Mouse (Mus musculus): ENCODE measurements around the gene Ccdc141.

DNA sequence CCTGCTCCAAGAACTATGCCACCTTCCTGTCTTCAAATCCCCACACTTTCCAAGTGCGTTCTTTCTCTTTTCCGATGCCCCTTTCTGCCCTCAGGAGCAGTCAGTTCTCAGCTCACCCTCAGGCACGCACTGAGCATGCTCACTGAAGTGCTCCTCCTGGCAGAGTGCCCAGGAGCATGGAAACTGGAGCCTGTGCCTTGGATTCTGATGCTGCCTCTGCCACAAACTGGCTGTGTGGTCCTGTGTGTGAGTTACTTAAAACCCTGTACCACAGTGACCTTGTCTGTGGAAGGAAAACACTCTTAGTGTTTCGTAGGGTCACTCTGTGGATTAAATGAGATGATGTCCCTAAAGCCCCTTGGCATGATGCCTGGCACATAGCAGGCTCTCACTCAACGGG is 96.5 kb downstream of the Ccdc141 start:
- TF ChIP-seq CTCF (IDR thresholded peaks at IDR 0.05; ENCODE audit: extremely low read depth, insufficient read depth, low read length) (no peak), POLR2A (IDR thresholded peaks at IDR 0.05; ENCODE audit: extremely low read depth, insufficient read depth, low read length) (no peak)

Measured in cortical plate, adult 2 months (tissue).